Comparison of ENCODE assay signal across 11 mouse cellular contexts in the genomic region with DNA sequence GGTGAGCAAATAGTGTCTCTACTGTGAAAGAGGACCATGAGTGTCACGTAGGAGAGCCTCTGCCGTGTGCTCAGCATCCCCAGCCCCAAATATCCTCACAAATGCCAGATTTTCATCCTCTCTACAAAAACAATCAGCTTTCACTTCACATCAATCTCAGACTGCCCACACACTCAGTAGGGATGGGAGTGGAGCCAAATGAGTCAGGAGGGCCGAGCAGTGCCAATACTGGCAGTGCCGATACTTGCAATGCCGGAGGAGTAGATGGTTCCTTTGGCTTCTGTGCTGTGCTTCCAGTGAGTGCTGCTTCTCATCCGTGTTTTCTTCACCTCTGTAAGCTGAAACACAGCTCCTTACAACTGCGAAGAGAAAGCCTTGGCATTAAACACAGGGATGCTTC.
A peak's percentile ranks its signal among the peaks of the same experiment; 100 is the strongest.
DNase-seq lines count a peak whose midpoint lies in the region; ATAC-seq and TF ChIP-seq lines count a peak whose summit lies in the region.
"Had no signal": no experiment of that assay in that cellular context is flagged by ENCODE, and none has a peak within 500 bp of the region (broad histone marks: within the 10 kb centered on the region; RNA-seq: fewer than 3 reads in every experiment).

No protein-coding gene starts in this region.

- H3K9ac ChIP-seq in intestine, postnatal 0 days (ENCODE audit: low read depth, low read length): no peak overlapping the region
- no peak overlapping the region for H3K9ac ChIP-seq in neural tube, embryonic 15.5 days (replicated peaks)
- H3K9ac ChIP-seq in intestine, embryonic 16.5 days (ENCODE audit: low read depth, low read length): no peak overlapping the region
- H3K9ac ChIP-seq: liver, embryonic 14.5 days had no signal

- H3K4me2 ChIP-seq in intestine, postnatal 0 days (replicated peaks; ENCODE audit: low read depth): no peak overlapping the region
- no peak overlapping the region for H3K4me2 ChIP-seq in neural tube, embryonic 15.5 days
- H3K4me2 ChIP-seq in intestine, embryonic 16.5 days (ENCODE audit: low read depth, low read length): no peak overlapping the region

- H3K9me3 ChIP-seq in intestine, postnatal 0 days (ENCODE audit: control insufficient read depth): no peaks in the 10 kb centered on the region
- H3K9me3 ChIP-seq in neural tube, embryonic 15.5 days (replicated peaks): no peaks in the 10 kb centered on the region
- no peaks in the 10 kb centered on the region for H3K9me3 ChIP-seq in intestine, embryonic 16.5 days (ENCODE audit: control insufficient read depth, low read length)

- DNase-seq in frontal cortex, postnatal 25 days (ENCODE audit: low spot score in 2 of 2): no peak
- DNase-seq in 3T3-L1 (ENCODE audit: low read depth, low spot score): peak; percentile 92
- DNase-seq in cerebellum, adult 11 months: peak; percentile 32
- peak; percentile 67 for DNase-seq in layer of hippocampus, adult 11-12 months (ENCODE audit: low spot score)
- DNase-seq: heart, postnatal 10 days had no signal

- peak; percentile 85 for ATAC-seq in frontal cortex, adult (ENCODE audit: low TSS enrichment)
- no peak for ATAC-seq in intestine, postnatal 0 days
- no peak for ATAC-seq in neural tube, embryonic 15.5 days (ENCODE audit: low FRiP score)
- no peak for ATAC-seq in intestine, embryonic 16.5 days
- ATAC-seq: midbrain, embryonic 16.5 days had no signal

- H3K4me3 ChIP-seq in intestine, postnatal 0 days (ENCODE audit: low read depth, low read length): no peak overlapping the region
- H3K4me3 ChIP-seq in neural tube, embryonic 15.5 days (replicated peaks): no peak overlapping the region
- no peak overlapping the region for H3K4me3 ChIP-seq in intestine, embryonic 16.5 days (ENCODE audit: low read length)

- H3K27ac ChIP-seq in intestine, postnatal 0 days (ENCODE audit: low read depth, low read length): no peak overlapping the region
- H3K27ac ChIP-seq in neural tube, embryonic 15.5 days (replicated peaks): no peak overlapping the region
- no peak overlapping the region for H3K27ac ChIP-seq in intestine, embryonic 16.5 days (ENCODE audit: low read length)
- H3K27ac ChIP-seq: liver, embryonic 14.5 days had no signal

- H3K36me3 ChIP-seq in intestine, postnatal 0 days (ENCODE audit: control insufficient read depth, insufficient read depth): no peaks in the 10 kb centered on the region
- H3K36me3 ChIP-seq in neural tube, embryonic 15.5 days: no peaks in the 10 kb centered on the region
- no peaks in the 10 kb centered on the region for H3K36me3 ChIP-seq in intestine, embryonic 16.5 days (ENCODE audit: control insufficient read depth, insufficient read depth, low read length)

- TF ChIP-seq CTCF in intestine, postnatal 0 days (IDR thresholded peaks at IDR 0.05; ENCODE audit: low read depth): no peak

- H3K4me1 ChIP-seq in intestine, postnatal 0 days (replicated peaks; ENCODE audit: control insufficient read depth, insufficient read depth, low read length): no peaks in the 10 kb centered on the region
- peaks cover 7% of the 10 kb centered on the region for H3K4me1 ChIP-seq in neural tube, embryonic 15.5 days
- H3K4me1 ChIP-seq in intestine, embryonic 16.5 days (ENCODE audit: control insufficient read depth, insufficient read depth, low read length): no peaks in the 10 kb centered on the region

- no peaks in the 10 kb centered on the region for H3K27me3 ChIP-seq in intestine, postnatal 0 days (replicated peaks; ENCODE audit: control insufficient read depth, insufficient read depth, low read length)
- H3K27me3 ChIP-seq in neural tube, embryonic 15.5 days (replicated peaks): no peaks in the 10 kb centered on the region
- no peaks in the 10 kb centered on the region for H3K27me3 ChIP-seq in intestine, embryonic 16.5 days (replicated peaks; ENCODE audit: control insufficient read depth, insufficient read depth, low read length)

- WGBS in intestine, postnatal 0 days: 83% methylated on average over 7 of the region's 7 CpGs
- WGBS in neural tube, embryonic 15.5 days: 60% methylated on average over 7 of the region's 7 CpGs
- 81% methylated on average over 7 of the region's 7 CpGs for WGBS in intestine, embryonic 16.5 days

Comparison
In these comparisons a context has a peak if more than half of its experiments do, and no peak if none do; other contexts are left out.
1. DNase-seq: peak in 3T3-L1 (single experiment), cerebellum, adult 11 months (single experiment) and layer of hippocampus, adult 11-12 months (single experiment); none in frontal cortex, postnatal 25 days (0 of 2).